Mouse (Mus musculus): ENCODE measurements around the gene Syce1l.

Gene Syce1l

GRCm38 (mm10) chr8:113642926-113643325 is at the start of gene Syce1l:
Gene Syce1l (plus strand): TSS chr8:113643213.
- no peak for DNase-seq (ENCODE audit: low spot score in 2 of 2)

GRCm38 (mm10) chr8:113598401-113598800 is 44.6 kb upstream of the Syce1l start:
- DNase-seq (ENCODE audit: low spot score in 2 of 2), result no peak

- DNase-seq (ENCODE audit: low spot score in 2 of 2), result peak in 1 of 2 experiments; percentile 34
These were observed 10.4 kb upstream of the Syce1l start for GRCm38 (mm10) chr8:113632634-113633033.

- no peak for DNase-seq (ENCODE audit: low spot score in 2 of 2)
These were observed 8.9 kb upstream of the Syce1l start for GRCm38 (mm10) chr8:113634161-113634560.

- DNase-seq (ENCODE audit: low spot score in 2 of 2), result peak; percentile 96 to 98
These were observed 8.1 kb upstream of the Syce1l start, which contains the start of gene Mon1b for GRCm38 (mm10) chr8:113634670-113635591. Gene Mon1b (plus strand): TSS chr8:113635587.

GRCm38 (mm10) chr8:113635592-113636279 is 7.3 kb upstream of the Syce1l start:
- no peak for DNase-seq (ENCODE audit: low spot score in 2 of 2)

- DNase-seq (ENCODE audit: low spot score in 2 of 2), result no peak
These were observed 6.8 kb upstream of the Syce1l start for GRCm38 (mm10) chr8:113636280-113636628.

- DNase-seq (ENCODE audit: low spot score in 2 of 2), result no peak
These were observed 2.7 kb upstream of the Syce1l start for GRCm38 (mm10) chr8:113640357-113640756.

- DNase-seq (ENCODE audit: low spot score in 2 of 2), result no peak
These were observed 632 bp downstream of the Syce1l start for GRCm38 (mm10) chr8:113643479-113644210.

GRCm38 (mm10) chr8:113645220-113645619 is 2.2 kb downstream of the Syce1l start:
- DNase-seq (ENCODE audit: low spot score in 2 of 2), result no peak

GRCm38 (mm10) chr8:113652450-113652849 is 9.4 kb downstream of the Syce1l start:
- no peak for DNase-seq (ENCODE audit: low spot score in 2 of 2)

- DNase-seq (ENCODE audit: low spot score in 2 of 2), result no peak
These were observed 10.1 kb downstream of the Syce1l start for GRCm38 (mm10) chr8:113653151-113653550.

GRCm38 (mm10) chr8:113656154-113656553 is 13.1 kb downstream of the Syce1l start:
- no peak for DNase-seq (ENCODE audit: low spot score in 2 of 2)

GRCm38 (mm10) chr8:113656681-113657298 is 13.8 kb downstream of the Syce1l start:
- DNase-seq (ENCODE audit: low spot score in 2 of 2), result no peak

- DNase-seq (ENCODE audit: low spot score in 2 of 2), result no peak
These were observed 17.1 kb downstream of the Syce1l start for GRCm38 (mm10) chr8:113660128-113660527.

- peak; percentile 79 to 89 for DNase-seq (ENCODE audit: low spot score in 2 of 2)
These were observed 21.5 kb downstream of the Syce1l start for GRCm38 (mm10) chr8:113664544-113664943.

- no peak for DNase-seq (ENCODE audit: low spot score in 2 of 2)
These were observed 22.0 kb downstream of the Syce1l start for GRCm38 (mm10) chr8:113665036-113665435.

GRCm38 (mm10) chr8:113665951-113666350 is 22.9 kb downstream of the Syce1l start:
- DNase-seq (ENCODE audit: low spot score in 2 of 2), result no peak

- DNase-seq (ENCODE audit: low spot score in 2 of 2), result no peak
These were observed 23.9 kb downstream of the Syce1l start for GRCm38 (mm10) chr8:113666714-113667432.

GRCm38 (mm10) chr8:113669924-113670323 is 26.9 kb downstream of the Syce1l start:
- DNase-seq (ENCODE audit: low spot score in 2 of 2), result no peak

All from frontal cortex, postnatal 14 days (tissue).